Mouse (Mus musculus) hindbrain, embryonic 14.5 days (tissue): ENCODE measurements around the gene Trim41. TPM values are rescaled to one million over a fixed set of nuclear protein-coding genes. Genes with fewer than 3 reads are reported as not detected.

Source experiments
- ATAC-seq: fragments of 200-750 bp; cut with Nextera tagmentation; 2 replicates; pipeline ENCODE4 v1.8.0; 2017; ENCODE audit warnings: moderate number of reproducible peaks, mild to moderate bottlenecking, moderate TSS enrichment, moderate library complexity; ENCODE audit not compliant: low FRiP score
- DNase-seq: peaks from one replicate; pipeline ENCODE4 v3.0.0-alpha.2; 2015; ENCODE audit warnings: low spot score
- H3K27ac ChIP-seq: fragments of 300-500 bp; sonication (generic); 2 replicates; pipeline ENCODE4 v1.5.1; 2014; ENCODE audit warnings: mild to moderate bottlenecking, moderate library complexity
- H3K27me3 ChIP-seq: fragments of 300-500 bp; sonication (generic); 2 replicates; pipeline ENCODE4 v1.6.1; 2014; ENCODE audit warnings: mild to moderate bottlenecking, low read length, mixed read lengths; ENCODE audit not compliant: control insufficient read depth, insufficient read depth
- H3K36me3 ChIP-seq: fragments of 300-500 bp; sonication (generic); replicated peaks from 2 replicates; pipeline ENCODE4 v1.6.1; 2014; ENCODE audit not compliant: control insufficient read depth, insufficient read depth
- H3K4me1 ChIP-seq: fragments of 300-500 bp; sonication (generic); replicated peaks from 2 replicates; pipeline ENCODE4 v1.6.1; 2014; ENCODE audit warnings: antibody characterized with exemption, low read length, mixed read lengths; ENCODE audit not compliant: control insufficient read depth, insufficient read depth
- H3K4me2 ChIP-seq: fragments of 300-500 bp; sonication (generic); replicated peaks from 2 replicates; pipeline ENCODE4 v1.6.1; 2014; ENCODE audit warnings: mild to moderate bottlenecking, moderate library complexity
- H3K4me3 ChIP-seq: fragments of 300-500 bp; sonication (generic); replicated peaks from 2 replicates; pipeline ENCODE4 v1.5.1; 2014; ENCODE audit warnings: mild to moderate bottlenecking, low read length
- H3K9ac ChIP-seq: fragments of 300-500 bp; sonication (generic); 2 replicates; pipeline ENCODE4 v1.6.1; 2014
- H3K9me3 ChIP-seq: fragments of 300-500 bp; sonication (generic); 2 replicates; pipeline ENCODE4 v1.6.1; 2016; ENCODE audit warnings: low read length; ENCODE audit not compliant: control insufficient read depth
- WGBS: fragments of 180-500 bp; shearing (Covaris S2); extraction: QIAGEN DNeasy Blood & Tissue Kit; methylation state at CpG from one replicate; pipeline ENCODE4 v1.1.7; 2014; 5-methylcytosine and 5-hydroxymethylcytosine counted together
- polyA plus RNA-seq: library from polyadenylated mRNA; unstranded; fragments of >200 nt; fragmentation: Nextera tagmentation; extraction: Ambion mirVana; gene quantifications from 2 replicates; pipeline ENCODE4 v1.2.1, GENCODE M21; 2014

The Trim41 gene
- polyA plus RNA-seq, 1 experiment from 2014 or later = 5.6 TPM

DNA sequence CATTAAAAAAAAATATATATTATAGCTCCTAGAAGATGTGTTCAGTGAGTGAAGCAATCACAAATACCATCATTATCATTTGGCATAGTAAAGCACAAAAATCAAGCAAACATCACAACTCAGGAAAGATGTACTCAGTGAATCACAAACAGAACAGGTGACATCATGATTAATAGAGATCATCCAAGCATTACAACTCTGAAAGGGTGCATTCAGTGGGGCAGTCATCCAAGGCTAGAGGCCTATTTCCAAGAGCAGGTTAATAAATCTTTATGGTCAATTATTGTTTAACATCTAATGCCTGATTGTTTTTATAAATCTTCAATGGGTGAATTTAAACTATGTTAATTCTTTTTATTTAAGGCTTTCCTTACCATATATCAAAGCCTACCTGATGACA, 23.7 kb upstream of the Trim41 start:
- DNase-seq (no peak), ATAC-seq (no peak)
- Histone ChIP-seq H3K4me3 (no peak overlapping the region), H3K9me3 (no peaks in the 10 kb centered on the region), H3K27me3 (0 out of 2 replicates have a peak, but pooled peaks cover 9% of the 10 kb centered on the region), H3K27ac (no peak overlapping the region), H3K4me2 (no peak overlapping the region), H3K9ac (no peak overlapping the region), H3K4me1 (peaks cover 8% of the 10 kb centered on the region; the same call in 1 of the 2 replicates), H3K36me3 (no peaks in the 10 kb centered on the region)

- DNase-seq (no peak), ATAC-seq (no peak)
- 73% methylated on average over 10 of the region's 10 CpGs for WGBS
- H3K27ac ChIP-seq = no peak overlapping the region
- H3K4me2 ChIP-seq = peak overlapping the region; percentile 75
- H3K36me3 ChIP-seq = no peaks in the 10 kb centered on the region
- no peaks in the 10 kb centered on the region for H3K9me3 ChIP-seq
- peak overlapping the region; percentile 71 for H3K4me3 ChIP-seq
- H3K27me3 ChIP-seq = 0 out of 2 replicates have a peak, but pooled peaks cover 9% of the 10 kb centered on the region
- H3K4me1 ChIP-seq = peaks cover 8% of the 10 kb centered on the region; the same call in 1 of the 2 replicates
- no peak overlapping the region for H3K9ac ChIP-seq
Observed at GRCm38 (mm10) chr11:48838879-48839680, 21.9 kb upstream of the Trim41 start.

- H3K4me3 ChIP-seq = peak overlapping the region; percentile 71
- DNase-seq (peak; percentile 47), ATAC-seq (no peak; the same call in 1 of the 2 replicates)
- peak overlapping the region; percentile 75 for H3K4me2 ChIP-seq
- peak overlapping the region; percentile 55; the same call in 1 of the 2 replicates for H3K27ac ChIP-seq
- no peaks in the 10 kb centered on the region for H3K9me3 ChIP-seq
- H3K36me3 ChIP-seq = no peaks in the 10 kb centered on the region
- peaks cover 8% of the 10 kb centered on the region; the same call in 1 of the 2 replicates for H3K4me1 ChIP-seq
- peak overlapping the region; percentile 71 for H3K9ac ChIP-seq
- WGBS = 2% methylated on average over 16 of the region's 16 CpGs
- 0 out of 2 replicates have a peak, but pooled peaks cover 9% of the 10 kb centered on the region for H3K27me3 ChIP-seq
Observed at GRCm38 (mm10) chr11:48838181-48838797, 21.1 kb upstream of the Trim41 start.

DNA sequence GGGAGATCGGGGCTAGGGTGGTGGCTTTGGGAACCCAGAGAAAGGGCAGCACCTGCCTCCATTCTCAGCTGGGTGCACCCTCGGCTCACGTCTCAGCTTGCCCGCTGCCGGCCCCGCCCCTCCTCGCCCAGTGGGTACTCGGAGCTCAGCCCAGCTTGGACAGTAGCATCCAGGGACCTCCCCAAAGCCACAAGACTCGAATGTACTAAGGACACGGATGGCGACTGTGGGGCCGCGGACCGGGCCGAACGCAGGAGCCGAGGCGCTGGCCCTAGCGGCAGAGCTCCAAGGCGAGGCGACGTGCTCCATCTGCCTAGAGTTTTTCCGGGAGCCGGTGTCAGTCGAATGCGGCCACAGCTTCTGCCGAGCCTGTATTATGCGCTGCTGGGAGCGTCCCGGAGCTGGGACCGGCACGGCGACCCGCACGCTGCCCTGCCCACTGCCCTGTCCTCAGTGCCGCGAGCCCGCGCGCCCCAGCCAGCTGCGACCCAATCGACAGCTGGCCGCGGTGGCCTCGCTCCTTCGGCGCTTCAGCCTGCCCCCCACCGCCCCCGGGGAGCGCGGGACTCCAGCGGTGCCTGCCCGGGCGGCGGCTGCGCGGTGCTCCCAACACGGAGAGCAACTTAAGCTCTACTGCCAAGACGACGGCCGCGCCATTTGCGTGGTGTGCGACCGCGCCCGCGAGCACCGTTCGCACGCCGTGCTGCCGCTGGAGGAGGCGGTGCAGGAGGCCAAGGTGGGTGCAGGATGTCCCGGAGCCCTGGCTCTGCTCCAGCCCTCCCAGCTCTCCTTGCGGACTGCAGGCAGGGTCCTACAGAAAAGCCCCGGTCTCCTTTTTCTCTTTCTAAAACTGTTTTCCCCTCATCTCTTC, 20.4 kb upstream of the Trim41 start:
- ATAC-seq (peak; percentile 25; the same call in 1 of the 2 replicates), DNase-seq (peak; percentile 40)
- peak overlapping the region; percentile 71 for H3K9ac ChIP-seq
- H3K4me1 ChIP-seq = peaks cover 8% of the 10 kb centered on the region; the same call in 1 of the 2 replicates
- H3K36me3 ChIP-seq = no peaks in the 10 kb centered on the region
- peak overlapping the region; percentile 55 for H3K27ac ChIP-seq
- H3K9me3 ChIP-seq = no peaks in the 10 kb centered on the region
- peak overlapping the region; percentile 71 for H3K4me3 ChIP-seq
- H3K4me2 ChIP-seq = peak overlapping the region; percentile 75
- H3K27me3 ChIP-seq = 0 out of 2 replicates have a peak, but pooled peaks cover 9% of the 10 kb centered on the region
- WGBS = under 1% methylated on average over 77 of the region's 77 CpGs

DNA sequence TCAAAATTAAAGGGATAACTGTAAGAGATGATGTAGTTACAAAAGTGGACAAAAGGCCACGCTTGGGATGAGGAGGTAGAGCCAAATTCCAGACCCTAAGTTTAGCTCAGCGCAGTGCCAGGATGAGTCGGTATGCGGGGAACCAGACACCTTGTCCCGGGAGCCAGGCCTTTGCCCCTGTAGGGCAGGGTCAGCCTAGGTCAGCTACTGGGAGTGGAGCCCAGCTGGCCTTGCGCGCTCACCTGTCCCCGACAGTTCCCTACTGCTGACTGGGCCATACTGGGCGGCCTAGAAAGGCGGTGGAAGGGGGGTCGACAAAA, 19.8 kb upstream of the Trim41 start:
- Histone ChIP-seq H3K4me1 (peaks cover 8% of the 10 kb centered on the region; the same call in 1 of the 2 replicates), H3K4me3 (peak overlapping the region; percentile 71), H3K27ac (peak overlapping the region; percentile 55; the same call in 1 of the 2 replicates), H3K4me2 (peak overlapping the region; percentile 75), H3K36me3 (no peaks in the 10 kb centered on the region), H3K27me3 (0 out of 2 replicates have a peak, but pooled peaks cover 9% of the 10 kb centered on the region), H3K9me3 (no peaks in the 10 kb centered on the region), H3K9ac (peak overlapping the region; percentile 71)
- DNase-seq (no peak), ATAC-seq (no peak)
- 4% methylated on average over 11 of the region's 11 CpGs for WGBS

GRCm38 (mm10) chr11:48835923-48836322, 18.8 kb upstream of the Trim41 start:
- H3K36me3 ChIP-seq = no peaks in the 10 kb centered on the region
- 72% methylated on average over 6 of the region's 6 CpGs for WGBS

GRCm38 (mm10) chr11:48833731-48834639, 16.8 kb upstream of the Trim41 start:
- 0 out of 2 replicates have a peak, but pooled peaks cover 3% of the 10 kb centered on the region for H3K27me3 ChIP-seq
- H3K27ac ChIP-seq = peak overlapping the region; percentile 74
- peak overlapping the region; percentile 73 for H3K4me2 ChIP-seq
- H3K4me3 ChIP-seq = peak overlapping the region; percentile 60
- peak; percentile 91 for ATAC-seq
- WGBS = under 1% methylated on average over 30 of the region's 30 CpGs
- H3K9me3 ChIP-seq = no peaks in the 10 kb centered on the region
- H3K9ac ChIP-seq = peak overlapping the region; percentile 69
- H3K36me3 ChIP-seq = no peaks in the 10 kb centered on the region
- DNase-seq = peak; percentile 99
- peaks cover 8% of the 10 kb centered on the region; the same call in 1 of the 2 replicates for H3K4me1 ChIP-seq

More at GRCm38 (mm10) chr11:48835923-48836322, 18.8 kb upstream of the Trim41 start:
- DNase-seq (no peak), ATAC-seq (no peak)
- Histone ChIP-seq H3K4me2 (no peak overlapping the region), H3K27me3 (0 out of 2 replicates have a peak, but pooled peaks cover 9% of the 10 kb centered on the region), H3K9ac (no peak overlapping the region), H3K4me3 (no peak overlapping the region), H3K27ac (no peak overlapping the region), H3K9me3 (no peaks in the 10 kb centered on the region), H3K4me1 (peaks cover 8% of the 10 kb centered on the region; the same call in 1 of the 2 replicates)

- Histone ChIP-seq H3K9me3 (no peaks in the 10 kb centered on the region), H3K9ac (no peak overlapping the region), H3K36me3 (no peaks in the 10 kb centered on the region), H3K27me3 (0 out of 2 replicates have a peak, but pooled peaks cover 3% of the 10 kb centered on the region), H3K4me1 (peaks cover 4% of the 10 kb centered on the region; the same call in 1 of the 2 replicates), H3K27ac (no peak overlapping the region), H3K4me3 (peak overlapping the region; percentile 60), H3K4me2 (peak overlapping the region; percentile 73)
- WGBS = 44% methylated on average over 8 of the region's 9 CpGs
- ATAC-seq (no peak), DNase-seq (no peak)
Observed at GRCm38 (mm10) chr11:48833078-48833730, 16.1 kb upstream of the Trim41 start.
